Mouse (Mus musculus): ENCODE data around the gene Lilra6.
"Not testable (repeated sequence)": the region's sequence is repeated elsewhere in the genome, so short reads cannot be mapped to it uniquely, and the experiment has no call there.

The Lilra6 gene

DNA sequence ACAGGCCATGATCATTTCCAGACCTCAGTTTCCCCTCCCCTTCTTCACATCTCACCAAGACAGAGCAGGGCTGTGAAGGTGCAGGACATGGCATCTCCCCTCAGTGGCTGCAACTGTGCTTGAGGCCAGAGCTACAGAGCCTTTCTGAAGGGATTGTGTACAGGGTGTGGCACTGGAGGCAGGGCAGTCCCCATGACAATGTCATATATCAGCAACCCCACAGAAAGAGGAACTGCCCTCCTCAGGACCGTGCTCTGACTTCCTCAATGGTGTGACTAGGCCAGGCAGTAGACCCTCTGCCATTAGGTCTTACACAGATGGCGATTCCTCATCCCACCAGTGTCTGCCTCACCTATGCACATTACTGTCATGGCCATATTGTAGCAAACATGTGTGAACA is at the start of gene Lilra6:
Gene Lilra6 (minus strand): TSS at position 117 of the 400 bp plus-strand sequence.
- not testable (repeated sequence) for DNase-seq (ENCODE audit: low spot score)

DNA sequence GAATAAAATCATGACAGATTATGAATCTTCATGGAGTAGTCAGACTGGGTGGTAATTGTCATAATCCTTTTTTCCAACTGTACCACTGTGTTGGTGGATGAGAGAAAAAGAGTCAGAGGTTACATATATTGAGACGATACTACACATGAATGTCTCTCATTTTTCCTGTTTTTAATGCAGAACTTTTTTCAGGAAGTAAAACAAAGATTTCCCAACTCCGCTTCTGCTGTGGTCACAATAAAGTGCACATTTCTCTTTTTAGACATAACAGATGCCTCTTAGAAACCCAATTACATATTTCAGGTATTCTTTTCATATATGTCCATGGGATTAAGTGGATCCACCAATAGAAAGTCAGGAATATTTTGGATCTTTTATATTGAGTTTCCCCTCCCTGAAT is 46.7 kb upstream of the Lilra6 start:
- DNase-seq (ENCODE audit: low spot score) = no peak

DNA sequence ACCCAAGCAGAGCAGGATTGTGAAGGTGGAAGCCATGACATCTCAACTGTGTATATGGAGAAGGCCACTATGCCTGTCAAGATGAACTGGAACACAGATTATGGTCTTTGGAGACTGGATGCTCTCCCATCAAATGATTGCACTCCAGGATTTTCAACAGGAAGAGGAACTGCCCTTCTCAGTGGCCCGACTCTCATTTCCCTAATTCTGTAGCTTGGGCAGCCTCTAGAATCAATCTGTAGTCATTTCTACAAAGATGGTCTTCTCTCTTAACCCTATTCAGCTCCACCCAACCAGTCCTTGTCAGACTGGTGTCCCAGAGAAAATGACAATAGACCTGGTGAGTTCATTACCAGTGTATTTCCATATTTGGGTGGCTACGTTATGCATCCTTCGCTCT is 42.1 kb upstream of the Lilra6 start:
- no peak for DNase-seq (ENCODE audit: low spot score)

DNA sequence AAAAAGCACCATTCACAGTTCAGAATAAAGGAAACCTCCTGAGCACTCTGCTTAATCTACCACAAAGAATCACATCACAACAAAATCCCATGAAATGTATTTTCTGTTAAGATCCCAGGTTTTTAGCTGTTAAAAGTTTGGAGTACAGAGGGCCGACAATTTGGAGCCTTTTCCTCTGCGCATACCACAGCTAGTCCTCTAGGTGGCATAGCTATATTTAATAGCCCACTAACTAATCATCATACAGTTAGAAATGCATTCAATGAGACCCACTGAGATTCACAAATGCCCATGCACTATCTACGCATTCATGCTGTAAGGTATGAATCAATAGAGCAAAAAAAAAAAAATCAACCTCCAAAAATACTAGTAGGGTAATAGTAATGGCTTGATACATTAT is 33.9 kb upstream of the Lilra6 start:
- DNase-seq (ENCODE audit: low spot score) = no peak

DNA sequence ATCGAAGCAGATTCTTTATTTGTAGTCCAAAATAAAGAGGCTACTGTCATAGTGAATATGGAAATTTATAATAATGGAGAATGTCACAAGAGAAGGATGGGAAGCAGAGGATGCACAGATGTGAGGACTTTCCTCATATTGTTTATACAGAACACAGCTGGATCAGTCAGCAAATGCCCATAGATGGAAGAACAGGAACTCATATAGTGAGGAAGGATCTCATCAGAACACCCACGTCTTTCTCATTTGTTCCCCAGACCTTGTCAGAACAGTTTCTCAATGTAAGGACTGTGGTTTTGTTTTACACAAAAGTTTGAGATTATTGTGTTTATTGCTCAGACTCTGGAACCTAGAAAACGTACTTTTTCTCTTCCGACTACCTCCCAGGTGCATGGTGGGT is 32.9 kb upstream of the Lilra6 start:
- DNase-seq (ENCODE audit: low spot score) = no peak

DNA sequence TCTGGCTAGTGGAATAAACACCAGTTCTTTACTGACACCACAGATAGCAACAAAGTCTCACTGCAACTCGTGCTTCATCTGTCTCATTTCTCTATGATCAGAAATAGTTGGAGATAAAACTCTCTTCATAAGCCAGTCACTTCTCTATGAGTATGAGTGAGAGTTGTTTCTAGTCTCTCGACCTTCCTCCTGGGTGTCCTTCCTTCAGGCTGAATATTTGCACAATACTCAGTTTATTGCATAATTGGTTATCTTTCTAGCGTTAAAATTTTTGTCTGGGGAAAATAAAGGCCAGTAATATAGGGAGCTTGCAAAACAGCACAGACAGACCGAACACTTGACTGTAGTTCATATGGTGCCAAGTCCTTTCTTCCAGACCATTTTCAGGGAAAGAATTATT is 30.8 kb upstream of the Lilra6 start:
- no peak for DNase-seq (ENCODE audit: low spot score)

DNA sequence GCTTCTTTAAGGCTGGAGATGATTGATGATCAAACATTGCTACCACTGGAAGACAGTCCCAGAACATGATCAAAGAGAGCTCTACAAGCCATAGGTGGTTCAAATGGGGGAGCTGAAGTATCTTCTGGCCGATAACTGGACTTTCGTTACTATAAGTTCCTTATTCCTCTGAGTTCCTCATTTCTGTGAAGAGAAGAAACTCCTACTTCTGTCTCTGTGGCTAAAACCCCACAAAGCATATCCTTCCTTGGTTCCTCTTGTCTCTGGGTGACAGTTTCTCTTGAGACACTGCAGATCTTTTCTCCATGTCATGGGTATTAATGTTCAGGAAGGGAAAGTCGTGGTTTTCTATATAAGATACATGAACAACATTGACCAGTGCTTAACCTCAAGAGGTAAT is 25.6 kb upstream of the Lilra6 start:
- DNase-seq (ENCODE audit: low spot score) = no peak

DNA sequence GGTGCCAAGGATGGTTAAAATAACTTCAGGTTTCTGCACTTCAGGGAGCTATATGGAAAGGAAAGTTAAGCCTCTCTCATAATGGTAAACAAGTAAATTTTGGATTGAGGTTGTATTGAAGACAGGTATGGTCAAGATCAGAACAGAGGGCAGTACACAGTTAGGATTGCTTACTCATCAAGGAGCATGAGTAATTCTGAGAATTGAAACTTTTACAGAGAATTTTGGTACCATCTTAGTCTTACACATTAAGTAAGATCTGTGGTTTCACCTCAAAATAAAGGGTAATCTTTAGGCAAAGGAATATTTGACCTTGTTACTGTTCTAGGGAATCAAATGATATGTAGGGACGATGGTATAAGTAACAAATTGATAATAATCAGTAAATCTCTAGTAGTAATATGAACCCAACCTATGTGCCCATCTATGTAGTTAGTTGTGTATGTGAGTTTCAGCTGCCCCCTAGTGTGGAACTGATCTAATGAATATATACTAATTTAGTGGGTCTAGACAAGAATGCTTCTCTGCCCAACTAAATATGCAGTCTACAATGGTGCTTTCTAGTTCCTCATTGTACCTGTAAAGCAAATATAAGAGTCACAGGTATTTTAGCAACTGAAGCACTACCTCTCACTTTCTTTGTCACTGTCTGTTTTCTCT is 24.7 kb upstream of the Lilra6 start:
- DNase-seq (ENCODE audit: low spot score) = no peak

DNA sequence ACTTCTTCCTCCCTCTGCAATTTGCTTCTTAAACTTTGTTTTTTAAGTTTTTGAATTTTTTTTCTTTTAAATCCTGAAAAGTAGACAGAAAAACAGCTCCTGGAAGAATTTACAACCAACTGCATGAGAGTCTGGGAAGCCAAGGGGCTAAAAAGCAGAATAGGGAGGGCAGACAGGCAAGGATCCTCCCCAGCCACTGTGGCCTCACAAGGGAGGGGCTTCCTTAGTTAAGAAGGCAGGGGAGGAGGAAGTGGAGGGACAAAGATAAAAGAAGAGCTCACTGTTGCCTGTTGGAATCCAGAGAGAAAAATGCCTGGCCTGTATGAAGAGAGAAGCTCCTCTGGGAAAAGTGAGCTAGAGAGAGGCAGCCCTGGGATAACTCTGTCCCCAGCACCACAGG is 20.2 kb upstream of the Lilra6 start:
- not testable (repeated sequence) for DNase-seq (ENCODE audit: low spot score)

DNA sequence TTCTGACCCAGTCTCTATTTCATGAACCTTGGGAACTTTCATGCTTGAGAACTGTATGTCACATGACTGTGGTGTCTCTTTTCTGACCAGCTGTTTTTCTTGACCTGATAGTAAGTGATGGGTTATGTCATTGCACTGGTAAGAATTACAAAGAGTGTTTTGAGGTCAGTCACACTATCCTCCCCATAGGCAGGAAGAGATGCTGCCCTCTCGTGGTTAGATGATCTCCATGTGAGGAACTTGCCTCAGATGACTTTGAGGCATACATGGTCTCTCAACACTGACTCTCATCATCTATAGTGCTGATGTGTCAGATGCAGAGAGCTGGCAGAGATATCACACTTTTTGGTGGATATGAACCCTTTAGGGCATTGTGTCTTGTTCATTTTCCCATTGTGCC is 11.6 kb downstream of the Lilra6 start:
- no peak for DNase-seq (ENCODE audit: low spot score)

DNA sequence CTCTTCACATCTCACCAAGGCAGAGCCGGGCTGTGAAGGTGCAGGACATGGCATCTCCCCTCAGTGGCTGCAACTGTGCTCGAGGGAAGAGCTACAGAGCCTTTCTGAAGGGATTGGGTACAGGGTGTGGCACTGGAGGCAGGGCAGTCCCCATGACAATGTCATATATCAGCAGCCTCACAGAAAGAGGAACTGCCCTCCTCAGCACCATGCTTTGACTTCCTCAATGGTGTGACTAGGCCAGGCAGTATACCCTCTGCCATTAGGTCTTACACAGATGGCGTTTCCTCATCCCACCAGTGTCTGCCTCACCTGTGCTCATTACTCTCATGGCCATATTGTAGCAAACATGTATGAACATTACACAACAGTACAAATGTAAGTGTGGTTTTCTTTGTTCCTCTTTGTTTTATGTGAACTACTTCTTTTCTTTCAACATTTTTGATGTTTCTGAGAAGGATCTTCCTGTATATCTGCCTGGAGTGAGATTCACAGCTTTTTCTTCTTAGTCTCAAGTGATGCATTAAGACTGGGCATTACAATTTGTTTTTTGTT is 17.2 kb downstream of the Lilra6 start, which contains the start of gene Gm14548:
Gene Gm14548 (minus strand): TSS at position 85 of the 555 bp plus-strand sequence.
- DNase-seq (ENCODE audit: low spot score) = not testable (repeated sequence)

DNA sequence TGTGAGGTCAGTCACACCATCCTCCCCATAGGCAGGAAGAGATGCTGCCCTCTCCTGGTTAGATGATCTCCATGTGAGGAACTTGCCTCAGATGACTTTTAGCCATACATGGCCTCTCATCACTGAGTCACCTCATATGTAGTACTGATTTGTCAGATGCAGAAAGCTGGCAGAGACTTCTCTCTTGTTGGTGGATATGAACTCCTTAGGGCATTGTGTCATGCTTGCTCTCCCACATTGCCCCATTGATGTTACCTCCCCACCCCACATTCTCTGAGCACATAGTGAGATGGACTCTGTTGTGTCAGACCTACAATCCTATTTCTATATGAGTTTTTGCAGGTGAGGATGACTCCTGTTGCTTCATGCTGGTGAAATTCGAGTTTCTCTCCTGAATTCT is 40.3 kb downstream of the Lilra6 start:
- DNase-seq (ENCODE audit: low spot score) = not testable (repeated sequence)
